Mouse (Mus musculus) hindbrain, embryonic 13.5 days (tissue): Measurements from ENCODE around the gene Ssr2. TPM values are rescaled to one million over a fixed set of nuclear protein-coding genes. Genes with fewer than 3 reads are reported as not detected.
A peak's percentile ranks its signal among the peaks of the same experiment; 100 is the strongest.

Experiments
- ATAC-seq: fragments of 200-750 bp; cut with Nextera tagmentation; 2 replicates; pipeline ENCODE4 v1.8.0; 2017; ENCODE audit warnings: moderate TSS enrichment; ENCODE audit not compliant: low FRiP score
- H3K27ac ChIP-seq: fragments of 300-500 bp; sonication (generic); 2 replicates; pipeline ENCODE4 v1.5.1; 2015; ENCODE audit warnings: inconsistent platforms, mild to moderate bottlenecking, moderate library complexity
- H3K27me3 ChIP-seq: fragments of 300-500 bp; sonication (generic); 2 replicates; pipeline ENCODE4 v1.6.1; 2015; ENCODE audit warnings: mild to moderate bottlenecking, inconsistent platforms
- H3K36me3 ChIP-seq: fragments of 300-500 bp; sonication (generic); 2 replicates; pipeline ENCODE4 v1.6.1; 2015; ENCODE audit warnings: mild to moderate bottlenecking, inconsistent platforms
- H3K4me1 ChIP-seq: fragments of 300-500 bp; sonication (generic); replicated peaks from 2 replicates; pipeline ENCODE4 v1.6.1; 2015; ENCODE audit warnings: inconsistent platforms
- H3K4me2 ChIP-seq: fragments of 300-500 bp; sonication (generic); 2 replicates; pipeline ENCODE4 v1.6.1; 2015; ENCODE audit warnings: inconsistent platforms, mild to moderate bottlenecking, moderate library complexity
- H3K4me3 ChIP-seq: fragments of 300-500 bp; sonication (generic); 2 replicates; pipeline ENCODE4 v1.5.1; 2015; ENCODE audit warnings: mild to moderate bottlenecking, inconsistent platforms
- H3K9ac ChIP-seq: fragments of 300-500 bp; sonication (generic); 2 replicates; pipeline ENCODE4 v1.6.1; 2015; ENCODE audit warnings: mild to moderate bottlenecking, inconsistent platforms
- H3K9me3 ChIP-seq: fragments of 300-500 bp; sonication (generic); 2 replicates; pipeline ENCODE4 v1.6.1; 2016; ENCODE audit warnings: inconsistent platforms
- WGBS: fragments of 180-500 bp; shearing (Covaris S2); methylation state at CpG from one replicate; pipeline ENCODE4 v1.1.7; 2015; 5-methylcytosine and 5-hydroxymethylcytosine counted together
- polyA plus RNA-seq: library from polyadenylated mRNA; unstranded; fragments of >200 nt; fragmentation: Nextera tagmentation; extraction: Ambion mirVana; gene quantifications from 2 replicates; pipeline ENCODE4 v1.2.1, GENCODE M21; 2015

Gene Ssr2
- polyA plus RNA-seq, 1 experiment from 2014 or later = 154 TPM

- no peak for ATAC-seq
- WGBS = 50% methylated on average over 5 of the region's 5 CpGs
Observed at GRCm38 (mm10) chr3:88544514-88544913, 31.2 kb upstream of the Ssr2 start.

DNA sequence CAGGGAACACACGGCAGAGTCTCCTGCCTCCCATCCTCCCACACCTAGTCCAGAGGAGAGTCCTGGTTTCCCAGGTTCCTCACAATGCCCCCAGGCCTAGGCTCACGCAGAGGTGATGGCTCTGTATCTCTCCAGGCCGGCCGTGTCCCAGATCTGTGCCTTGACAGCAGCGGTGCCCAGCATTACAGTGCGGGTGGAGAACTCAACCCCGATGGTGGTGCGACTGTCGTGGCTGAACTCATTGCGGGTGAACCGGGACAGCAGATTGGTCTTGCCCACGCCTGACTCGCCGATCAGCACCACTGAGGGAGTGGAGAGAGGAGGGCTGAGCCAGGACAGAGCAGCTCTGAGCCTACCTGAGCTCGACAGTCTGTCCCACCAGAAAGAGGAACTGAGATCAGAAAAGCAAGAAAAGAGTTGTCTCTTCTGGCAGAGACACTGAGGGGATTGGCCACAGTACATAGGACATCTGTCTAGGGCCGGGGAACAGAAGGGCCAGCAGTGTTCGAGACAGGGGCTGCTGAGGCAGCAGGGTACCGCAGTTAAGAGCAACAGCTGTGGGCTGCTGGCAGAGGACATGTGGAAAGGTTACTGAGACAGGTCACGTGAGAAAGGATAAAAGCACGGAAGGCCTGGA lies 30.6 kb upstream of the Ssr2 start:
- H3K9ac ChIP-seq = peak overlapping the region; percentile 39; the same call in 1 of the 2 replicates
- H3K27ac ChIP-seq = no peak overlapping the region
- WGBS = 70% methylated on average over 20 of the region's 20 CpGs
- H3K4me1 ChIP-seq = peaks cover 26% of the 10 kb centered on the region
- no peaks in the 10 kb centered on the region for H3K27me3 ChIP-seq
- H3K4me3 ChIP-seq = no peak overlapping the region
- no peaks in the 10 kb centered on the region for H3K9me3 ChIP-seq
- H3K4me2 ChIP-seq = no peak overlapping the region
- ATAC-seq = no peak
- peaks cover 10% of the 10 kb centered on the region for H3K36me3 ChIP-seq

More at GRCm38 (mm10) chr3:88544514-88544913, 31.2 kb upstream of the Ssr2 start:
- no peaks in the 10 kb centered on the region for H3K9me3 ChIP-seq
- peaks cover 14% of the 10 kb centered on the region for H3K36me3 ChIP-seq
- H3K27ac ChIP-seq = no peak overlapping the region
- H3K4me3 ChIP-seq = no peak overlapping the region
- no peak overlapping the region for H3K4me2 ChIP-seq
- peak overlapping the region; percentile 39; the same call in 1 of the 2 replicates for H3K9ac ChIP-seq
- H3K4me1 ChIP-seq = peaks cover 30% of the 10 kb centered on the region
- no peaks in the 10 kb centered on the region for H3K27me3 ChIP-seq

- H3K9me3 ChIP-seq = no peaks in the 10 kb centered on the region
- H3K27me3 ChIP-seq = no peaks in the 10 kb centered on the region
- no peak overlapping the region for H3K9ac ChIP-seq
- no peak overlapping the region for H3K27ac ChIP-seq
- H3K4me3 ChIP-seq = no peak overlapping the region
- H3K4me2 ChIP-seq = no peak overlapping the region
- peaks cover 19% of the 10 kb centered on the region for H3K4me1 ChIP-seq
- no peak for ATAC-seq
- no peaks in the 10 kb centered on the region for H3K36me3 ChIP-seq
- WGBS = 84% methylated on average over 6 of the region's 6 CpGs
Observed at GRCm38 (mm10) chr3:88546674-88547418, 28.8 kb upstream of the Ssr2 start.

DNA sequence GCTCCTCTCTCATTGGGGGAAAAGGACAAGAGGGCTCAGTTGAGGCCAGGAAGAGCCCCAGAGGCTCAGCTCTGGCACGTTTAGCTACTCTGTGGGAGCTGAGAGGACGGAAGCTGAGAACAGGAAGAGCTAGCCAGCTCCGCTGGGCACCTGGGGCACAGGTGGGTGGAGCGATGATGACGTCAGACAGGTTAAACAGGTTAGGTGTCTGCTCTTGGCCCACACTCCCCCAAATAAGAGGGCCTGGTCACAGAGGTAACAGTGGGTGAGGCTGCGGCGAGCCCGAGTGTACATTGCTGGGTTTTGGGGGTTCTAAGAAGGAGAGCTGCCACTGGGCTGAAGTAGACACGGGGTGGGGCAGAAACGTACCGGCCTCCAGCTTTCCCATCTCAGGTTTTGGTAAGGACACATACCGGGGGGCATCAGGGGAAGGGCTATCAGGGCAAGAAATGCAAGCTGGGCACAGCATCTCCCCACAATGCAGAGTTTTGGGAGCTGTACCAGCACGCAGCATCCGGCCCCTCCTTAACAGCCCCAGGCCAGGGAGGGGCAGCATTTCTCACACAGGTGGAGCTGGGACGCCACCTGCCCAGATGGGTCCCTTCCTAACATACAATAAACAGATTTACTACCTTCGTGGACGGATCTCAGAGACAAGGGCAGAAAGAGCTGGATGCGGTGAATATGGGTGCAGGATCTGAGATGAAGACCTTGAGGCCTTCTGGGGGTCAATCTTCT lies 27.3 kb upstream of the Ssr2 start, which contains the start of gene Rab25:
Gene Rab25, minus strand, starts transcription at position 121 of the 738 bp plus-strand sequence.
- Histone ChIP-seq H3K27ac (no peak within 1 kb of the TSS), H3K4me1 (peaks cover 18% of the 10 kb centered on the region), H3K9ac (no peak within 1 kb of the TSS), H3K9me3 (no peaks in the 10 kb centered on the region), H3K27me3 (no peaks in the 10 kb centered on the region), H3K4me2 (no peak within 1 kb of the TSS), H3K36me3 (no peaks in the 10 kb centered on the region), H3K4me3 (no peak within 1 kb of the TSS)
- ATAC-seq = no peak
- 55% methylated on average over 18 of the region's 18 CpGs for WGBS

DNA sequence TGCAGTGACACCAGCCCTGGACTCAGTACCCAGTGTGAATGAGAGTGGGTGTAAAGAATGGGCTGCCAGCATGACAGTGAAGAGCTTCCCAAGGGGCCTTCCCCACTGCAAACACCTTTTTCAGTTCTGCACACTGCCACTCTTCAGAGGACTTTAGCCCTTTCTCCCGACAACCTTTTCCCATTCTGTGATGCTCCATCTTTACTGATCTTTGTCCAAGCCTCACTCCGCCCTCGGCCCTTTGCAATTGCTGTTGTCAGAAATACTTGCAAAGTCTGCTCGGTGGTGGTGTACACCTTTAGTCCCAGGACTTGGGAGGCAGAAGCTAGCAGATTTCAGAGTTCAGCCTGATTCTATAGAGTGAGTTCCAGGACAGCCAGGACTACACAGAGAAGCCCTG lies 24.1 kb upstream of the Ssr2 start:
- 90% methylated on average over 4 of the region's 4 CpGs for WGBS
- H3K9me3 ChIP-seq = no peaks in the 10 kb centered on the region
- no peak for ATAC-seq
- peaks cover 34% of the 10 kb centered on the region for H3K4me1 ChIP-seq
- no peaks in the 10 kb centered on the region for H3K27me3 ChIP-seq
- H3K9ac ChIP-seq = peak overlapping the region; percentile 93
- H3K4me2 ChIP-seq = peak overlapping the region; percentile 82
- peaks cover 12% of the 10 kb centered on the region for H3K36me3 ChIP-seq
- peak overlapping the region; percentile 84 for H3K4me3 ChIP-seq
- no peak overlapping the region for H3K27ac ChIP-seq

GRCm38 (mm10) chr3:88552082-88552645 lies 23.5 kb upstream of the Ssr2 start:
- ATAC-seq = no peak
- H3K4me2 ChIP-seq = peak overlapping the region; percentile 82
- peak overlapping the region; percentile 93 for H3K9ac ChIP-seq
- H3K4me3 ChIP-seq = peak overlapping the region; percentile 84
- H3K4me1 ChIP-seq = peaks cover 34% of the 10 kb centered on the region
- 28% methylated on average over 16 of the region's 16 CpGs for WGBS
- peak overlapping the region; percentile 95 for H3K27ac ChIP-seq
- no peaks in the 10 kb centered on the region for H3K9me3 ChIP-seq
- no peaks in the 10 kb centered on the region for H3K27me3 ChIP-seq
- H3K36me3 ChIP-seq = peaks cover 18% of the 10 kb centered on the region

DNA sequence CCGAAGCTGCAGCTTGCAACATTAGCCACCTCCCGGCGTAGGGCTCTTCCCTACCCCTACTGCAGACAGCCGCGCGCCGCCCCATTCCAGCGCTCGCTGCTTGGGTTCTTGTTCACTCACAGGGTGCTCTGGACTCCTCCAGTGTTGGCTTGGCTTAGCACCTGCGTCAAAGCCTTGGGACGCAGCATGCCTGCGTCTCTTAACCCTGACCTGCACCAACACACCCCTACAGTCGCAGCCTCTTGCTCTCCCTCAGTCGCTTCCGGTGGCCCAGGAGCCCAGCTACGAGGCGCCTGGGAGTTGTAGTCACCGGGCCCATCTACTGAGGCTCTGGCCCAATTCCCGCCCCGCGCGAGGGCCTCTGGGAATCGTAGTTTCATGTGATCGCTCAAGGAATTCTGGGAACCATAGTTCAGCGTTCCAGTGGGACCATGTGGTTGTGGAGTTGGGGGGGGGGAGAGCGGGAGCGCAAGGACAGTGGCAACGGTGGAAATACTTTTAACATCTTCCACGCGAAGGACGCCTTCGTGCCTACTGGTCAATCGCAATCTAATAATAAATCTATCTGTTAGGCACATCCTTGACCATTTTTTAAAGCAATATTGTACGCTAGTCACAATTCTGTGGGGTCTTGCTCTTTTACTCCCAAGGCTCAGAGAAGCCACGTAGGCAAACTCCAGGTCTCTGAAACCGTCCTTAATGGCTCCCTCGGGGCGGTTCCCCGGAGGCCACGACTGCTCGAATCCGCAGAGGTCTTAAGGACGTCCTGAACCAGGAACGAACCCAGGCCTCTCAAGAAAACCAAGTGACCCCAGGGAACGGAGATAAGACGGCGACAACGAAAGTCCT lies 22.8 kb upstream of the Ssr2 start, which contains the start of gene Lamtor2:
Gene Lamtor2, minus strand, starts transcription at position 399 of the 849 bp plus-strand sequence.
- ATAC-seq = peak; percentile 89
- Histone ChIP-seq H3K4me3 (peak within 1 kb of the TSS; percentile 84), H3K4me2 (peak within 1 kb of the TSS; percentile 82), H3K9me3 (no peaks in the 10 kb centered on the region), H3K27me3 (no peaks in the 10 kb centered on the region), H3K27ac (peak within 1 kb of the TSS; percentile 95), H3K4me1 (peaks cover 34% of the 10 kb centered on the region), H3K36me3 (peaks cover 23% of the 10 kb centered on the region), H3K9ac (peak within 1 kb of the TSS; percentile 93)
- WGBS = under 1% methylated on average over 48 of the region's 48 CpGs

GRCm38 (mm10) chr3:88553525-88553879 lies 22.2 kb upstream of the Ssr2 start, which contains the start of gene Ubqln4:
Gene Ubqln4, plus strand, starts transcription at chr3:88553758.
- Histone ChIP-seq H3K27ac (peak within 1 kb of the TSS; percentile 95), H3K4me1 (peaks cover 34% of the 10 kb centered on the region), H3K4me2 (peak within 1 kb of the TSS; percentile 82), H3K4me3 (peak within 1 kb of the TSS; percentile 84), H3K9me3 (no peaks in the 10 kb centered on the region), H3K36me3 (peaks cover 29% of the 10 kb centered on the region), H3K9ac (peak within 1 kb of the TSS; percentile 93), H3K27me3 (no peaks in the 10 kb centered on the region)
- WGBS = under 1% methylated on average over 20 of the region's 37 CpGs
- peak; percentile 87 for ATAC-seq

DNA sequence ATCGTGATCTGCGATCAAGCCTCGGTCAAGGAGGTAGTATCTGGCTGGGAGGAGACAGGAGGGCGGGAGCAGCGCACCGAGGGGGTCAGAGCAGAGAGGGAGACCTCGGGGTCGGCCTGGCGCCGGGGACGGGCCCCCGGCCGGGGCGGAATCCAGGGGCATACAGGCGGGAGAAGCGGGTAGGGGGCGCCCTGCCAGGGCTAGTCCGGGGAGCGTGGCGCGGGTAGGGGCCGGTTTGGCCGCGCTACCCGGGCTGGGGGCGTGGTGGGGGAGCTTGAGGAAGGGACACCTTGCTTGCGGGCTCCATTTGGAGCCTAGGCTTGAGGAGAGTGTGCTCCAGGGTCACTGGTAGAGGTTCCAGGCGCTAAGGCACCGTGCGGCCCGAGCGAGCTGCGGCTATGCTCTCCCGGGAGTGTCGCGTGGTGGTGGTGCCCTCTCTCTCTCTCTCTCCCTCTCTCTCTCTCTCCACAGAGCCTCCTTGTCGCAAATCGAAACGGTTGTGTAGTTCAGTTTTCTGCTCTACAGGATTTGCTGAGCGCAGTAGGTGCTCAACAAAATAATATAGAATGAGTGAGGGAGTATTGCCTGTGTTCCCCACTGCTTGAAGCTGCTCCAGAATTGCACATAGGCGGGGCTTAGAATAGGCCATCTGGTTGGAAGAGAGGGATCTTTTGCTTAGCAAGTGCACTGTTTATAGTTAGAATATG lies 21.6 kb upstream of the Ssr2 start:
- WGBS = under 1% methylated on average over 39 of the region's 41 CpGs
- Histone ChIP-seq H3K36me3 (peaks cover 35% of the 10 kb centered on the region), H3K9ac (peak overlapping the region; percentile 93), H3K9me3 (no peaks in the 10 kb centered on the region), H3K27me3 (no peaks in the 10 kb centered on the region), H3K27ac (peak overlapping the region; percentile 95), H3K4me2 (peak overlapping the region; percentile 82), H3K4me1 (peaks cover 34% of the 10 kb centered on the region), H3K4me3 (peak overlapping the region; percentile 84)
- peak; percentile 59 for ATAC-seq

GRCm38 (mm10) chr3:88555069-88555605 lies 20.5 kb upstream of the Ssr2 start:
- Histone ChIP-seq H3K9me3 (no peaks in the 10 kb centered on the region), H3K27ac (no peak overlapping the region), H3K4me1 (peaks cover 34% of the 10 kb centered on the region), H3K4me3 (peak overlapping the region; percentile 84), H3K9ac (peak overlapping the region; percentile 58), H3K27me3 (no peaks in the 10 kb centered on the region), H3K36me3 (peaks cover 46% of the 10 kb centered on the region), H3K4me2 (peak overlapping the region; percentile 82)
- 86% methylated on average over 5 of the region's 5 CpGs for WGBS
- ATAC-seq = no peak
